Mouse (Mus musculus) embryonic facial prominence, embryonic 13.5 days (tissue): Measurements from ENCODE around the gene Nrp2. TPM values are rescaled to one million over a fixed set of nuclear protein-coding genes. Genes with fewer than 3 reads are reported as not detected.

Experiments used
- ATAC-seq: fragments of 200-750 bp; cut with Nextera tagmentation; 2 replicates; pipeline ENCODE4 v1.8.0; 2017; ENCODE audit warnings: low read depth; ENCODE audit not compliant: insufficient number of reproducible peaks, insufficient read depth, low FRiP score, low TSS enrichment
- H3K27ac ChIP-seq: fragments of 300-500 bp; sonication (generic); 2 replicates; pipeline ENCODE4 v1.5.1; 2015; ENCODE audit warnings: moderate library complexity, mild to moderate bottlenecking, inconsistent platforms
- H3K27me3 ChIP-seq: fragments of 300-500 bp; sonication (generic); 2 replicates; pipeline ENCODE4 v1.6.1; 2015; ENCODE audit warnings: mild to moderate bottlenecking, inconsistent platforms
- H3K36me3 ChIP-seq: fragments of 300-500 bp; sonication (generic); 2 replicates; pipeline ENCODE4 v1.6.1; 2015; ENCODE audit warnings: mild to moderate bottlenecking, inconsistent platforms
- H3K4me1 ChIP-seq: fragments of 300-500 bp; sonication (generic); 2 replicates; pipeline ENCODE4 v1.6.1; 2015; ENCODE audit warnings: inconsistent platforms
- H3K4me2 ChIP-seq: fragments of 300-500 bp; sonication (generic); 2 replicates; pipeline ENCODE4 v1.6.1; 2015; ENCODE audit warnings: moderate library complexity, mild to moderate bottlenecking, inconsistent platforms
- H3K4me3 ChIP-seq: fragments of 300-500 bp; sonication (generic); 2 replicates; pipeline ENCODE4 v1.5.1; 2015; ENCODE audit warnings: mild to moderate bottlenecking, inconsistent platforms
- H3K9ac ChIP-seq: fragments of 300-500 bp; sonication (generic); 2 replicates; pipeline ENCODE4 v1.6.1; 2015; ENCODE audit warnings: mild to moderate bottlenecking, inconsistent platforms
- H3K9me3 ChIP-seq: fragments of 300-500 bp; sonication (generic); 2 replicates; pipeline ENCODE4 v1.6.1; 2016; ENCODE audit warnings: inconsistent platforms
- WGBS: fragments of 180-500 bp; shearing (Covaris S2); methylation state at CpG from one replicate; pipeline ENCODE4 v1.1.7; 2015; ENCODE audit warnings: mixed read lengths; 5-methylcytosine and 5-hydroxymethylcytosine counted together
- polyA plus RNA-seq: library from polyadenylated mRNA; unstranded; fragments of >200 nt; fragmentation: Nextera tagmentation; extraction: Ambion mirVana; gene quantifications from 2 replicates; pipeline ENCODE4 v1.2.1, GENCODE M21; 2015

Gene Nrp2
- polyA plus RNA-seq, 1 experiment from 2014 or later, result 48.3 TPM

DNA sequence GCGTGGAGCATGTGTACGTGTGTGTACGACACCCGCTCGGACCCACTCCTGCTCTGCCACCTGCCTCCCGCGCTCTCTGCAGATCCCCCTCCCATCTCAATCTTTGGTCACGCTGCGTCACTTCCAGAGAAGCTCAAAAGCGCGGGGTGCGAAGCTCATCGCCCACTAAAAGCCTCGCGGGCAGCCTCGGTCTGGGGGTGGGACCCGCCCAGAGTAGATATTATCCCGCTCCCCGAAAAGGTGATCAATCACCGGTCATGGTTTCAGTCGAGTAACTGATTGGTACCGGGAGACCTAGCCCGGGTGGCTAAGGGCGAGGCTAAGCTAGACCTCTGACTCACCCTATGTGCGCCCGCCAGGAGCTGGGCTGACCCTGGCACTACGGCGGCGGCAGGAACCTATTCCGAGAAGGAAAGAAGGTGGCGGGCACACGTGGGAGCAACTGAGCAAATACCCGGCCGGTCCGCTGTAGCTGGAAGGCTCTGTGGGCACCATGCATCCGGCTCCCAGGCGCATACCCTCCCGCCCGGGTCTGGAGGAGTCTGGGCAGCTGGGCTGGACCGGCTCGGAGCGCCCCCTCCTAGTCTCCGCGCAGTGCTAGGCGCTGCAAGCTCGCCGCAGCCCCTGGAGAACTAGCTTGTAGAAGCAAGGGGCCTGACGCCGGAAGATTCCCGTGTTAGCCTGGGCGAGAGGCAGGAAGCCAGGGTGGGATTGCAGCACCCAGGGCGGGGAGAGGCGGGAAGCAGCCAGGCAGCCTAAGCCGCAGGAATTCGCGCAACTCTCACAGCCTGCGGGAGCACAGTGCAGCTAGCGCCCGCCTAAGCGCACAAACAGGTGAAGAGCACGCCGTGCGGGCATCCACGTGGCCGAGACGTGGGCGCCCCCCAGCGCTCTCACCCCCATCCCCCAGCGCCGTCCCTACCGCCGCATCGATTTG is 3.3 kb downstream of the Nrp2 start:
- Histone ChIP-seq H3K27ac (peak overlapping the region; percentile 83), H3K4me1 (peaks cover 61% of the 10 kb centered on the region), H3K36me3 (peaks cover 5% of the 10 kb centered on the region; the same call in 1 of the 2 replicates), H3K4me3 (peak overlapping the region; percentile 74), H3K27me3 (peaks cover 34% of the 10 kb centered on the region), H3K4me2 (peak overlapping the region; percentile 92), H3K9me3 (no peaks in the 10 kb centered on the region), H3K9ac (peak overlapping the region; percentile 87)
- WGBS, result under 1% methylated on average over 73 of the region's 73 CpGs
- ATAC-seq, result 0 out of 2 replicates have a peak, but pooled peaks have one; percentile 45

DNA sequence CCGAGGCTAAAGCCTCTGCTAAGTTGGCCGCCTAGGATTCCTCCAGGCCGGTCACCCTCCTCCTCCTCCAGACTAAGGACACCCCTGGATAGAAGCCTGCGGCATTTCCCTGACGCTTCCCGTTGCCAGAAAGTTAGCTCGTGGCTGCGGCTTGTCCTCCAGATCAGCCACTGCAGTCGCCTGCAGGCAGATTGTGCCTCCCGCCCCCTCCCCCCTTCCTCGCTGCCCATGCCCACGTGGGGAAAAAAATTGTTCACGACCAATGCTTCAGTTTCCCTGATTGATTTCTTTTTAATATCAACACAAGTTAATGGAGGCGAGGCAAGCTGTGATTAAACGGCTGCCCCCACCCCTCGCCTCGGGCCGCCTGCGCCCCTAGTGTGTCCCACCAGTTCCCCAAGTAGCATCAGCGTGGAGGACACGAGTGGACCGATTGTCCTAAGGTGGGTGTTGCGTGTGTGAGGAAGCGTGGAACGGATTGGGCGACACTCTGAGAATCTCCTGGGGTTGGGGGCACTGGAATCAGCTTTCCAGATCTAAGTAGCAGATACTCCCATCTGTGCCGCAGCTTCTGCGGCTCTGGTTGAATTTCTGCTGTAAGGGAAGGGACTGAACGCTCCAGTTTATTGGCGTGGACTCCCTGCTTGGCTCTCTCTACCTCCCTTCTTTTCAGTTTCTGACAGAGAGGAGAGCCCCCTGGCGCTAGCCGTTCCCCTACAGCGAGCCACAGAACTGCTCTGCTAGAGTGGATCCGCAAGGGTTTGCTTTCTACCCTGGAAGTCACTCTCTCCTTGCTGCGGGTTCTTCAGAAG is 4.2 kb downstream of the Nrp2 start:
- Histone ChIP-seq H3K27me3 (peaks cover 30% of the 10 kb centered on the region), H3K9me3 (no peaks in the 10 kb centered on the region), H3K36me3 (peaks cover 5% of the 10 kb centered on the region; the same call in 1 of the 2 replicates), H3K9ac (peak overlapping the region; percentile 87), H3K4me2 (peak overlapping the region; percentile 92), H3K27ac (peak overlapping the region; percentile 83), H3K4me1 (peaks cover 55% of the 10 kb centered on the region), H3K4me3 (peak overlapping the region; percentile 74)
- no peak for ATAC-seq
- WGBS, result under 1% methylated on average over 35 of the region's 35 CpGs

DNA sequence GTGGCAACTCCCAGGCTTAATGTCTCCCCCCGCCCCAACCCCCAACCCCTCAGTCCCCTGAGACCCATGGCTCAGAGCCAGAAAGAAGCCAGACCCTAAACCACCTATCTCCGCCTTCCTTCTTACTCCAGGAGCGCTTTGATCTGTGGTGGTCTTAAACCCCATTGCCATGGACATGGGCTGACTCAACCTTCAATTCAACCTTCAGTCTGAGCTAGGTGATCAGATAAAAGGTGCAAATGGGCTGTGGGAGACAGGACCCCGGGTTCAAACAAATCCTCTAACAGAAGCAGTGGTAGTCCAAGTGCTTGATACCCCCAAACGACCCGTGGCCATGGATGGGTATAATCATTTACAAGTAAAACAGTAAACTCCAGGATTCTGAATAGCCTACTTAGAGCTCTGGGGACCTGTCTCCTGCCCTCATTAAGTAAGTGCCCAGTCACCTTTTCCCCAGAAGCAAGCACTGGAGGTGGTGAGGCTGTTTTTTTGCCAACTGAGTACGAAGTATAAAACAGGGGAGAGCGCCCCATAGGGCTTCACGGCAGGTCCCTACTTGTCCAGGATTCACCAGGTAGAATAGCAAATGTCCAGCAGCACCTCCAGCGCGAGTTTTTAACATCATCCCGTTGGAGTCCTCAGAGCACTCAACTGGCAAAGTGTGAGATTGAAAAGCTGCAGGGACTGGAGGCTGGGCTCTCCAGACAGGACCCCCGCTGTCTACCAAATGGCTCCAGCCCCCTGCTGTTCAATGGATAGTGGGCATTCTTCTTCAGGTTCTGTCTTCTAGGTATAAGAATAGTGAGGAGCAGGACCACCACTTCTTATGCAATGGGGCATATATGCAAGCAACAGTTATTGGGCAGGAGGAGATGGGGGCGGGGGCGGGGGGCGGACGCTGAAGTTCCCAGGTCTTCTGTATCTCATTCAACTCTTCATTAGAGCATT is 5.1 kb downstream of the Nrp2 start:
- H3K9me3 ChIP-seq, result no peaks in the 10 kb centered on the region
- H3K27ac ChIP-seq, result no peak overlapping the region
- no peak for ATAC-seq
- H3K9ac ChIP-seq, result peak overlapping the region; percentile 87
- peaks cover 5% of the 10 kb centered on the region; the same call in 1 of the 2 replicates for H3K36me3 ChIP-seq
- H3K4me1 ChIP-seq, result peaks cover 56% of the 10 kb centered on the region
- 24% methylated on average over 17 of the region's 17 CpGs for WGBS
- H3K4me3 ChIP-seq, result peak overlapping the region; percentile 74
- H3K4me2 ChIP-seq, result peak overlapping the region; percentile 92
- peaks cover 30% of the 10 kb centered on the region for H3K27me3 ChIP-seq

GRCm38 (mm10) chr1:62709770-62710335 is 6.8 kb downstream of the Nrp2 start:
- Histone ChIP-seq H3K27ac (no peak overlapping the region), H3K36me3 (peaks cover 5% of the 10 kb centered on the region; the same call in 1 of the 2 replicates), H3K9ac (no peak overlapping the region), H3K9me3 (no peaks in the 10 kb centered on the region), H3K4me1 (peaks cover 60% of the 10 kb centered on the region), H3K27me3 (peaks cover 30% of the 10 kb centered on the region), H3K4me3 (no peak overlapping the region), H3K4me2 (peak overlapping the region; percentile 16)
- no peak for ATAC-seq
- WGBS, result 46% methylated on average over 5 of the region's 5 CpGs

GRCm38 (mm10) chr1:62713021-62713676 is 10.1 kb downstream of the Nrp2 start:
- H3K27ac ChIP-seq, result no peak overlapping the region
- peaks cover 17% of the 10 kb centered on the region for H3K27me3 ChIP-seq
- H3K4me2 ChIP-seq, result no peak overlapping the region
- 77% methylated on average over 17 of the region's 17 CpGs for WGBS
- no peaks in the 10 kb centered on the region for H3K9me3 ChIP-seq
- H3K9ac ChIP-seq, result no peak overlapping the region
- peaks cover 5% of the 10 kb centered on the region; the same call in 1 of the 2 replicates for H3K36me3 ChIP-seq
- no peak for ATAC-seq
- H3K4me3 ChIP-seq, result no peak overlapping the region
- H3K4me1 ChIP-seq, result peaks cover 65% of the 10 kb centered on the region

DNA sequence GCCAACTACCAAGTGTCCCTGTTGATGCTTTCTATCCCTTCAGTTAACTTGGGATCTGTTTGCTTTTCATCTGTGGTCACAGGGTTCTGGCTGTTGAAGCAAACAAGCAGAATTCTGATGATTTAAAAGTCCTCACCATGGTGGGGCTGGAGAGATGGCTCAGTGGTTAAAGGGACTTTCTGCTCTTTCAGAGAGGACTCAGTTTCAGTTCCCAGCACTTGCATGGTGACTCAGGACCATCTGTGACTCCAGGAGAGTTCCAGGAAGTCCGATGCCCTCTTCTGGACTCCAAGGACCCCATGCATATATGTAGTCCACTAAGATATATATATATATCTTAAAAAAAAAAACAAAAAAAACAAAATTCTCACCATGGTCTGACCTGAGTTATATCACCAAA is 11.9 kb downstream of the Nrp2 start:
- H3K36me3 ChIP-seq, result peaks cover 17% of the 10 kb centered on the region
- peaks cover 6% of the 10 kb centered on the region for H3K27me3 ChIP-seq
- no peak overlapping the region for H3K4me3 ChIP-seq
- H3K9ac ChIP-seq, result no peak overlapping the region
- 75% methylated on average over 1 of the region's 1 CpGs for WGBS
- no peaks in the 10 kb centered on the region for H3K9me3 ChIP-seq
- no peak overlapping the region for H3K27ac ChIP-seq
- H3K4me1 ChIP-seq, result peaks cover 65% of the 10 kb centered on the region
- no peak for ATAC-seq
- no peak overlapping the region for H3K4me2 ChIP-seq

GRCm38 (mm10) chr1:62715692-62716091 is 12.6 kb downstream of the Nrp2 start:
- no peaks in the 10 kb centered on the region for H3K9me3 ChIP-seq
- H3K4me2 ChIP-seq, result 0 out of 2 replicates have a peak overlapping the region, but pooled peaks have one; percentile 11
- 25% methylated on average over 4 of the region's 4 CpGs for WGBS
- no peak overlapping the region for H3K4me3 ChIP-seq
- H3K4me1 ChIP-seq, result peaks cover 63% of the 10 kb centered on the region
- H3K36me3 ChIP-seq, result peaks cover 19% of the 10 kb centered on the region
- no peak overlapping the region for H3K9ac ChIP-seq
- ATAC-seq, result no peak
- H3K27ac ChIP-seq, result no peak overlapping the region
- no peaks in the 10 kb centered on the region; the same call in none of the 2 replicates for H3K27me3 ChIP-seq

DNA sequence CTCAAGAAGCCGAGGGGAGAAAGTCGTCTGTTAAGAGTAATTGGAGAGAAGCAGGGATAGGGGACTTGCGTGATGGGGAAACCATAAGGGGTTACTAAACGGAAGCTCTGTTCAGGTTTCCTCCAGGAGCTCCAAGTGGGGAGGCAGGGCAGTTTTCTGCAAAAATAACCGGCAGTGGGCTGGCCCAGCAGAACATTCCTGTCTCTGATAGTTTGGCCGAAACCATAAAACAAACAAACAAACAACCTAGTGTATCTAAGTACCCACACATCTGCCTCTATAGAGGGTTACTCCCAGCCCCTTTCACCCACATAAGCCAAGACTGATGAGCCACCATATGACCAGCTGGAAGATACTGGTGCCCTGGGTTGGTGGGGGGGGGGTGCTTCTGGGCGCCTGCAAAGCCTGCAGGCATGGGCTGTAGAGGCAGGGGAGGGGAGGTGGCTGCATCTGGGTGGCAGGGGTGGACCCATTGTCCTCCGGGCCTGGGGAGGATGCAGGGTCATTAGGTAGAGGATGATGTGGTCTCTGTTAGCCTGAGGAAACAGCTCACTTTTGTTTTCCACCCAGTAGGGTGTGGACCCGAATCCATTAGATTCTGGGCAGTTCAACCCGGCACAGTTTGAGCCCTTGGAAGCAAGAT is 13.9 kb downstream of the Nrp2 start:
- H3K4me3 ChIP-seq, result 0 out of 2 replicates have a peak overlapping the region, but pooled peaks have one; percentile 3
- ATAC-seq, result no peak
- WGBS, result 31% methylated on average over 10 of the region's 10 CpGs
- H3K9me3 ChIP-seq, result no peaks in the 10 kb centered on the region
- peaks cover 68% of the 10 kb centered on the region for H3K4me1 ChIP-seq
- H3K27ac ChIP-seq, result no peak overlapping the region; the same call in 1 of the 2 replicates
- H3K4me2 ChIP-seq, result peak overlapping the region; percentile 34
- 0 out of 2 replicates have a peak overlapping the region, but pooled peaks have one; percentile 1 for H3K9ac ChIP-seq
- H3K27me3 ChIP-seq, result no peaks in the 10 kb centered on the region; the same call in none of the 2 replicates
- H3K36me3 ChIP-seq, result peaks cover 26% of the 10 kb centered on the region

DNA sequence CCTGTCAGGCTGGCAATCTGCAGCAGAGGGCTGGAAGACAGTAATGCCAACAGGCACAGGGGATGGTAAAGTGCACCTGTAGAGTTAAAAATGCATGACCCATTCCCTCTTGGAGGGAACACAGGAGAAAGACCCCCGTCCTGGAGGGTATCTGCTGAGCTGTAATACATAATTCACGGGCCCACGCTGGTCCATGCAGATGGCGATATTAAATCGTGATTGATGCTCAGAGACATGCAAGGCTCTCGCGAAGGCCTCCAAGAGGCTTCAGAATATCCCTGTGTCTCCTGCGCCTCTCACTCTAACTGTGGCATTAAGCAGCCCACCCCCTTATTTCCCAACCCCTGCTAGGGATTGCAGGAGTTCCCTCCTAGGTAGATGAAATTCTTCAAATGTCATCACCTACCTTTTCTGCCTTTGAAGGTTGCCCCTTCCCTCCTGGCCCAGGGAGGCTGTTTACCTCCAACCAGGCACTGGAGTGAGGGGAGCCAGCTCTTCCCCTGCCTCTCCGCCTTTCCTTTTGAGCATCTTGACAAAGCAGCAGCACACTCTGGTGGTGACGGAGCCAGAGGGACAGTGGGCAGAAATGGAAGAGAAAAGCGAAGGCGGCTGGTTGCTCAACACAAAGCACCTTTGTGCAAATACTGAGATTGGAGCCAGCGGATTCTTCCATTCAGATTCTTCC is 14.6 kb downstream of the Nrp2 start:
- H3K4me2 ChIP-seq, result peak overlapping the region; percentile 34
- H3K4me3 ChIP-seq, result no peak overlapping the region
- H3K27me3 ChIP-seq, result no peaks in the 10 kb centered on the region; the same call in none of the 2 replicates
- peak overlapping the region; percentile 12; the same call in 1 of the 2 replicates for H3K27ac ChIP-seq
- 0 out of 2 replicates have a peak overlapping the region, but pooled peaks have one; percentile 28 for H3K9ac ChIP-seq
- H3K9me3 ChIP-seq, result no peaks in the 10 kb centered on the region
- H3K36me3 ChIP-seq, result peaks cover 32% of the 10 kb centered on the region
- no peak for ATAC-seq
- peaks cover 66% of the 10 kb centered on the region for H3K4me1 ChIP-seq
- 47% methylated on average over 13 of the region's 13 CpGs for WGBS
